Mouse (Mus musculus): ENCODE data around the gene Mrpl45.

Gene Mrpl45

DNA sequence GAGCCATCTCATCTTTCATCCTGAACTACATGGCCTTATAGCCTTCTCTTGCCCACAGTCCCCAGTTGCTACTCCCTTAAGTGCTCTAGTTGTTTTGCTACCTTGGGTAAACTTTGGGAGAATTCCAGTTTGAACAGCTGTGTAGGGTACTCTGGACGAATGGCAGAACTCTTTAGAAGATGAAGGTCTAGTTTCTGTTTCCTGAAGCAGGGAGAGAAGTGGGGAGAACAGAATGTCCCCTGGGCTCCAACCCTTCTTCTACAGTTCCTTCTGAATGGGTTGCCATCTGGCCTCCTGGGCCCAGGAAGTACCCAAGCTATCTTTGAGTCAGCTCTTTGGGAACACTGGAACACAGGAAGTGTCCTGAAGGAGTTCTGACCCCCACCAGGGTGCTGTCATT, 18.4 kb downstream of the Mrpl45 start:
- no peak for DNase-seq (ENCODE audit: low spot score)

DNA sequence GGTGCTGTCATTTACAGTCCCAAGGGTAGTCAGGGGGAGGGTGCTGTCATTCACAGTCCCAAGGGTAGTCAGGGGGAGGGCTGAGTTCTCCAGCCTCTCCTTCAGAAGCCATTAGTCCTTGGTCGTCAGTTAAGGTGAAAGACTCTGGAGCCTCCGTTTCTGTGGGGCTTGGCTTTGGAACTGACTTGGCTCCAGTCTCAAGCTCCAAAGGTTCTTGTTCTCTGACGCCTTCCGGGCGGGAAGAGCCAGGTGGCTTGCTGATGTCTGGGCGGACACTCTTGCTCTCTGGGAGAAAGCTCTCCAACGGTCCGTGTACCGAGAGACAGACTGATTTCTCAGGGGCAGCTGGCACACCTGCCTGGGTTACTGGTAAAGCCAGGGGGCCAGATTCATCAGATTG, 18.9 kb downstream of the Mrpl45 start:
- DNase-seq (ENCODE audit: low spot score), result no peak

DNA sequence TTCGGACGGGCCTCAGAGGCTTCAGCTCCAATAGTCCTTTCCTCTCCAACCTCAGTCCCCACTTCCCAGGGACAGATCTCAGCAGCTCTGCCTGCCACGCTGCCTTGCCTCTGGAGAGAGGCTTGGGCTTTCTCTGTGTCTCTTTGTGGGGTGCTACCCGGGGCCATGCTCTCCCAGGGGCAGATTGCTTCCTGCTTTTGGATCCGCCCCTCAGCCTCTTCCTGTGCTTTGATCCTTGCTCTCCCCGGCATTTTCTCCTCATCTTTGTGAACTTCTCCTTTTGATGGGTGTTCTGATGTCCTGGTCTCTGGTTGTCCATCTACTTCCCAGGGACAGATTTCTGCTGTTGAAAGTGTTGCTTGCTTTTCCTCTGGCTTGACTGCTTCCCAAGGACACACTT, 20.7 kb downstream of the Mrpl45 start:
- no peak for DNase-seq (ENCODE audit: low spot score)

DNA sequence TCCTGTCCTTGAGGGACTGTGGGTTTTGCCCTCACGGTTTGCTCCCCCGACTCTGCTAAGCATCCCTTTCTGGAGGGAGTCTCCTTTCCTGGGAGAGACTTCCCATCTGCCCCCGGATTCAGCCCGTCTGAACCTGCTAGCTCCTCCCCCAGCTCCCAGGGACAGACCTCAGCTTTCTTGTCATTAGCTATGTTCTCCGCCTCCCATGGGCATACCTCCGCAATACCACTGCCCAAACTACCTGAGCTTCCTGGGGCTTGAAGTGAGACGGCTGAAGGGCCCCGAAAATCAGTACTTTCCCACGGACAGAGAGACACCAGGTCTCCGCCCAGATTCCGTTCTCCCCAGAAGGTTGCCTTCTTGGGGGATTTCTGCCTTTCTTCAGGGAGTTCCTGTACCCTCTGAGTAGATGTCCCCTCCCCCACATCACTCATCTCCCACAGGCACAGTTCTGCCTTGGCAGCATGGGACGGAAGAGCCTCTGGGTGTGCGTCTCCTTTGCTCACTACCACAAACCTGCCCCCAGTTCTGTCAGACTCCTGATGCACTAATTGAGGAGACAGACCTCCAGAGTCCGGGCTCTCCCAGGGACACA, 21.3 kb downstream of the Mrpl45 start:
- DNase-seq (ENCODE audit: low spot score), result no peak

DNA sequence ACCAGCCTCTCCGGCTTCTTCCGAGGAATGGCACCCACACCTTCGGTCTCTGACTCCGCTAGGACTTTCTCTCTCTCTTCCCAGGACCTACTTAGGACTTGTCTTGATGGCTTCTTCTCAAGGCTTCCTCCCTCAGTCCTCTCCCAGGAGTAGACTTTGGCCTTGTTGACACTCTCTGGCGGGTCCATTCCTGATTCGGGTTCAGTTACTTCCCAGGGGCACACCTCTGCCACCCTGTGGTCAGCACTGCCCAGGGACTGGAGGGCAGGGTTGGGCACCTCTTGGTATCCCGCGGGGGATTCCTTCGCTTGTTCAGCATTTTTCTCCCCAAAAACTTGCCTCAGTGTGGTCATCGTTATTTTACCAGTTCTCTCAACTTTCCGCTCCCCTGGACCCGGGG, 21.8 kb downstream of the Mrpl45 start:
- no peak for DNase-seq (ENCODE audit: low spot score)

DNA sequence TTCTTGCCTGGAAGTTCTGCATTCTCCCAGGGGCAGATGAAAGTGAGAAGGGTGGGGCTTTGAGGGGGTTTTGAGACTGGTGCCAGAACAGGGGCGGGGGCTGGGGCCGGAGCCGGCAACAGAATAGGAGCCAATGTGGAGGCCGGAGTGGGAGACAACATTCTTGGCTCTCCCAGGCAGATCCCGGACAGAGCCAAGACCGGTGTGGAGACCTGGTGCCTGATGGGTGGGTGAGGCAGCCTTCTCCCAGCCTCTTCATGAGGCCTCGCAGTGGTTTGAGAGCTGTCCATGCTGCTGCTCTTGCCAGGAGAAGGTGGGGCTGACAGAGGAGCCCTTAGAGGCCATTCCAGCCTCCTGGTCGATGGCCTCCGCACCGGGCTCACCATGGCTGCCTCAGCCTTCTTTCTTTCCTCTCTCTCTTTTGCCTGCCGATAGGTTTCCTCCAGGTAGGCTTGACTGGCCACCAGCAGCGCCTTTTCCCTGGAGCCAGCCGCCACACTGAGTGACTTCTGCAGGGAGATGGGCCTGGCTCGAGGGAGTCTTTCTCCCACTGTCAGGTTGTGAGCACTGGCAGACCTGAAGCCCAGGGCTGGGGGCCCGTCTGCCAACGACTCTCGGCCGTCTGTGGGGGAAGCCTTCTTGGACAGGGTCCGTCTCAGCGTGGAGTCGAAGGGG, 22.9 kb downstream of the Mrpl45 start:
- DNase-seq (ENCODE audit: low spot score), result no peak

DNA sequence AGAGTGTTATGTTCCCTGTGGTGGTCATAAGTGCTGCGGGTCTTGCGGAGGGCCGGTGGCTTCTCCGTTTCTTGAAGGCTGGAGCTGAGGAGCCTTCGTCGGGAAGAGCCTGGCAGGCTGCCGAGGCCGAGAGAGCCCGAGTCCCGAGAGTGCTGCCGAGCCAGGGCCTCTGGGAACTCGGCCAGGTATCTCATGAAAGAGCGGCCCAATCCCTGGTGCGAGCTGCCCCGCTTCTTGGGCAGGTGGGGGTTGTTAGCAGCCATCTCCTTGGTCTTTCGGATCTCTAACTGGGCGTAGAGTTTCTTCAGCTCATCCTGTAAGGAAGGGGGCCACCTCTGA, 23.4 kb downstream of the Mrpl45 start:
- DNase-seq (ENCODE audit: low spot score), result no peak

DNA sequence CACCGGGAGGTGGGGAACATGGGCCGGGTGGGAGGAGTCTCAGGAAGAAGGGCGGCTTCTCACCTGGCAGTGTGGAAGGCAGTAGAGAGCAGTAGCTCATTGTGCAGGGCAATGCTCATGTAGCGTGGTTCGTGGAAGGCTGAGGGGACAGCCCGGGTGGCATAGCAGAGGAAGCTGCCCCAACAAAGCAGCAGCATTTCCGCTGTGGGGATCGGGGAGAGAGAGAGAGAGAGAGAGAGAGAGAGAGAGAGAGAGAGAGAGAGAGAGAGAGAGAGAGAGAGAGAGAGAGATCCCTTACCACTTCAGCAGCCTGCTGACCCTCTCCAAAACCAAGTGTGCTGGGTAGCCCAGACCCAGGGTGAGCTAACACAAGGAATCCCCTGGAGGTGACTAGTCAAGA, 27.7 kb downstream of the Mrpl45 start:
- no peak for DNase-seq (ENCODE audit: low spot score)

DNA sequence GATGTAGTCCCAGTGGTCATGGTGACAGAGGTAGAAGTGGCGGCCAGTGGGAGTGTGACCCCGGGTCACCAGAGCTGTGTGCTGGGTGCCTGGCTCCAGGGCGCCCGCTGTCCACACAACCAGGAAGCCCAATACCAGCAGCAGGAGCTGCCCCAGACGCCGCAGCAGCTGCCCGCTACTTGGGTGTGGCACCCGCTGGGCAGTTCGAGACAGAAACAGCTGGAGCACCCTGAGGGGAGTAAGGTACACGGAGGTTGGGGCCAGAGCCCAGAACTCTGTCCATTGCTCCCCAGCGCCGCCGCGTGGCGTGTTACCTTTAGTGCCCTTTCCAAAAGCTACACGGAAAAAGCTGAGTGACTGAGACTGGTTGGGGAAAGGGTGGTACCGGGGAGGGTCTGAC, 28.1 kb downstream of the Mrpl45 start:
- peak; percentile 26 for DNase-seq (ENCODE audit: low spot score)

DNA sequence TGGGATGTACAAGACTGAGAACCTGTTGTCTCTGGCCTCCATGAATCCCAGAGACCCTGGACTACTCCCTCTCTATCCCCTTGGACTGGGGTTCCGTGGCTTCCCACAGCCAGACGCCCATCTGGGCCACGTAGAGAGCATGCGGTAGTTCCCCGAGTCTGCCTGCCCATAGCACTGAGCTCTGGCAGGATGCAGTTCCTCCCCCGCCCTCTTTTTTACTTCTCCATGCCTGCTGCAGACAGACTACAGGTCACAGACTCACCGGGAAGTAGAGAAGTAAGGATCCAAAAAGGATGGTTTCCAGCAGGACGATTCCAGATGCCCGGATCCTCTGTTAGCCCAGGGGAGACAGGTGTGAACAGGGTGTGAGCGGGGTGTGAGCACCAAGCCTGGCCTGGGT, 29.9 kb downstream of the Mrpl45 start:
- DNase-seq (ENCODE audit: low spot score), result no peak

DNA sequence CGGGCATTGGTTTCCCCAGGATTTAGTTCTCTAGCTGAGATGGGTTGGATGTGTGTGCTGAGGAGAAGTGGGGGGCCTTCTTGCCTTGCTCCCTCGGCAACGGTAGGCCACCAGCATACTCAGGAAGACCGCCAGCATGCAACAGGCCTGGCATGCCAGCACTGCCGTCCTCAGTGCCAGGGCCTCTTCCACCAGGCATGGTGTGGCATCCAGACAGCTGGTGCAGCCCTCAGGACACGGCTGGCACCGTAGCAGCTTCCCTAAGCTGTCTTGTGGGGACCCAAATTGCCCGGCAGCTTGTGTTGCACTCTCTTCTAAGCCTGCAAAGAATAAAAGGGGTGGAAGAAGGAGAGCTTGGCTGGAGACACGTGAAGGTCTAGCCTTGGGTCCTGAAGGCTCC, 30.9 kb downstream of the Mrpl45 start:
- DNase-seq (ENCODE audit: low spot score), result no peak

DNA sequence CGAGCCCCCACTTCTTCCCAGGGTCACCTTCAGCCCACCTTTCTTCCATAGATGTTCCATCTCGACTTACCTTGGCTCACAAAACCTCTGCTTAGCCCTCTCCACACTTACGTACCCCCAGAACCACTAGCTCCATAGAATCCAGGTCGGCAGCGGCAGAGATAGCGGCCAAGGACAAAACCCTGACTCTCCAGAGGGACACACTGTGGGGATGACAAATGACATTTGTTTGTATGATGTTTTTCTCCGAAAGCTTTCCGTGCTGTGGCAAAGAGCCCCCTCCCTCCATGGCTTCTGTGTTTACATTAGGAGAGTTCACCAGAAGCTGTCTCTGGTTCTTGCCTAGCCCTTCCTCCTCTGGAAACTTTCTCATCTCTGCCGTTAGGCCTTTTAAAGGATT, 31.8 kb downstream of the Mrpl45 start:
- no peak for DNase-seq (ENCODE audit: low spot score)

DNA sequence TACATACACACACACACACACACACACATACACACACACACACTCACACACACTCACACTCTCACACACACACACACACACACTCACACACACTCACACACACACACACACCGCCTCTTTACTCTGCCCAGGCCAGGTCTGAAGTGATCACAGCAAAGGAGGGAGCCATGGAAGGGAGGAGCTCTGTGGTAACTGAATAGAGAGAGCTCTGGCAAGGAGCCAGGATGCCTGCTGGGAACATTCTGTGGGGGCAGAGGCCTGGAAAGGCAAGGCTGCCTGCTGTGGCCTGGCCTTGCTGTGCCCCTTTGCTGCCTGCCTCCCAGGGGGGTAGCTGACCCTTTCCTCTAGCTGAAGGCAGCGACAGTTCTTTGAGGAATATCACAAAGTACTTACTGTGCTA, 34.5 kb downstream of the Mrpl45 start:
- peak; percentile 44 for DNase-seq (ENCODE audit: low spot score)

DNA sequence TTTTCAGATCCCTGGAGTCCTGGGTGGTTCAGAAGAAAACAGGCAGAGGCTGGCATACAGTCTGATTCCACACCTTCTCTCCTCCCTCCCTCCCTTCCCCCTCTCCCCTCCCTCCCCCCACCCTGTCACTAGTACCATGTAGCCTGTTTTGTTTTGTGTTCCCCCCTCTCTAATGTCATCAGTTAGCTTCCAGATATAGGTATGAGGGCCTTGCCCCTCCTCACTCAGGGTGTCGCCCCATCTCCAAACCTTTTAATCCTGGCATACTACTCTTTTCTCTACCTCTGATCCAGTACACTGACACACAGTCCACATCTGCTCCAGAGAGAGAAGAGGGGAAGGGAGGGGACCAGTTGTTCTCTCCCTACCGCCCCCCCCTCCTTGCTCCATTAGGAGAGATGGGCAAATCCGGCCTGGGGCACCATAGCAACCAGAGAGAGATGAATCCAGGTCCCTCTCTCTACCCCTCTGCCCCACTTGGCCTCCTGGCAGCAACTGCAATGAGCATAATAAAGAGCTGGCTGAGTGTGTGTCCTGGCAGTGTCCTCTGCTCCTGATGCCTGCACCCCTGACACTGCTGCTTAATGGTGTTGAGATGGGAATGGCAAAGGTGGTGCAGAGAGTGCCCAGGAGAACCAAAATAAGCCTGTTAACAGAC, 36.6 kb downstream of the Mrpl45 start, which contains the start of gene Gpr179:
Gpr179 (minus strand) TSS at position 51 of the 658 bp plus-strand sequence.
- no peak for DNase-seq (ENCODE audit: low spot score)

DNA sequence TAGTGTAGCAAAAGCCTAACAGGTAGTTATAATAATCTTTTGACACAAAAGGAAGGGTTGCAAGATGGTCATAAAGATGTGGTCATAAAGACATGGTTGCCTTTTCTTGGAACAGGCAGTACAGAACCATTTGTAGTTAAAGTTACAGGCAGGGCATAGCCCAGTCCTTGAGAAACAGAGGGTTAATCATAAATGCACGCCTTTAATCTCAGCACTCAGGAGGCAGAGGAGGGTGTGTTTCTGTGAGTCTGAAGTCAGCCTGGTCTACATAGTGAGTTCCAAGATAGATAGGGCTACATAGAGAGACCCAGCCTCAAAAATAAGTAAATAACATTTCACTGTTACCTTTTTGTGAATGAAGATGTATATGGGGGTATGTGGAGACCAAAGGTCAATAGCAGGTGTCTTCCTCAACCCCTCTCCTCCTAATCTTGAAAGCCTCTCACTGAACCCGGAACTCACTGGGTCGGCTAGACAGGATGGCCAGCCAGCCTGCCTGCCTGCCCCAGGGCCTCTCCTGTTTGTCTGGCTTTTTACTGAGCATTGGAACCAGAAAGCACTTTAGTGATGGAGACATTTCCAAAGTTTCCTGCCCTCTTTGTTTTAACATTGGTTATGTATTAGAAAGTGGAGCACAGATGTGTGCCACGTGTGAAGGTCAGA, 37.5 kb downstream of the Mrpl45 start:
- no peak for DNase-seq (ENCODE audit: low spot score)

DNA sequence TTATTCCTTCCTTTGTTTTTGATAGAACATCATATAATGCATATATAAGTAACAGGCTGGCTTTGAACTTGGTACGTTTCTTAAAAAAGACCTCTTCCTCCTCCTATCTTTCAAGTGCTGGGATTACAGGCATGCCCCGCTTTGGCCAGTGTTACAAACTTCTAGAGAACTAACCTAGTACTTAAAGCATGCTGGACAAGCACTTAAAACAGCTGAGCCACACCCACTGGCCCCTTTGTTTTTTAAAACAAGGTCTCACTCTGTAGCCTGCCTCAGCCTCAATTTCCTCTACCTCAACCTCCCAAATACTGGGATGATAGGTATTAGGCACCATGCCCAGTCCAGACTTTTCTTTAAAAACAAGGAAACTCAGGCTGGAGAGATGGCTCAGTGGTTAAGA, 39.1 kb downstream of the Mrpl45 start:
- no peak for DNase-seq (ENCODE audit: low spot score)

DNA sequence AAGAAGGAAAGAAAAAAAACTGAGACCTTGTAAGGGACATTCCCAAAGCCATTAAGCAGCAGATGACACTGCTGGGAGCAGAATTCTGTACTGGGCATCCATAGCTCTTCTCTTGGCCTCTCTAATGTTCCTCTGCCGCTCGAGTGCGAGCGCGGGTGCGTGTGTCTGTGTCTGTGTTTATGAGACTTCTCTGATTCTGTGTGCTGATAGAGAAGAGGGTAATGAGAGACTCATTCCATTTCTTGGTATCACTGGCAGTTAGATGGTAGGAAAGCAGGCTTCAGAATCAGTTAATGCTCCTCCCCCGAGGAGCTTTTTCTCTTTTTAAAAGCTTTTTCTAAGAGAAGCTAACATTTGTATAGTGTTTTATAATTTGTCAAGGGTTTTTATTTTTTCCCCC, 39.7 kb downstream of the Mrpl45 start:
- DNase-seq (ENCODE audit: low spot score), result no peak

DNA sequence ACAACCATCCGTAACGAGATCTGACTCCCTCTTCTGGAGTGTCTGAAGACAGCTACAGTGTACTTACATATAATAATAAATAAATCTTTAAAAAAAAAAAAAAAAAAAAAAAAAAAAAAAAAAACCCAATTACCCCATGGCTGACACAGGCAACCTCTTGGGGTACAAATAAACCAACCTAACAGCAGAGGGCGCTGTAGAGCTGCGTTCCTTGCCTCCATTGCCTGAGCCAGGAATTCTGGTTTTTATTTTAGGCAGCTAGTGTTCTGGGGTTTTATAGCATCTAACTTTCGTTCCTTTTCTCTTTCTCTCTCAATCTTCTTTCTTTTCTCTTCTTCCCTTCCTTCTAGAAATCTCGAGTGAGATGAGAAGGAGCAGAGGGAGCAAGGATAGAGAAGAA, 42.1 kb downstream of the Mrpl45 start:
- peak; percentile 87 for DNase-seq (ENCODE audit: low spot score)

DNA sequence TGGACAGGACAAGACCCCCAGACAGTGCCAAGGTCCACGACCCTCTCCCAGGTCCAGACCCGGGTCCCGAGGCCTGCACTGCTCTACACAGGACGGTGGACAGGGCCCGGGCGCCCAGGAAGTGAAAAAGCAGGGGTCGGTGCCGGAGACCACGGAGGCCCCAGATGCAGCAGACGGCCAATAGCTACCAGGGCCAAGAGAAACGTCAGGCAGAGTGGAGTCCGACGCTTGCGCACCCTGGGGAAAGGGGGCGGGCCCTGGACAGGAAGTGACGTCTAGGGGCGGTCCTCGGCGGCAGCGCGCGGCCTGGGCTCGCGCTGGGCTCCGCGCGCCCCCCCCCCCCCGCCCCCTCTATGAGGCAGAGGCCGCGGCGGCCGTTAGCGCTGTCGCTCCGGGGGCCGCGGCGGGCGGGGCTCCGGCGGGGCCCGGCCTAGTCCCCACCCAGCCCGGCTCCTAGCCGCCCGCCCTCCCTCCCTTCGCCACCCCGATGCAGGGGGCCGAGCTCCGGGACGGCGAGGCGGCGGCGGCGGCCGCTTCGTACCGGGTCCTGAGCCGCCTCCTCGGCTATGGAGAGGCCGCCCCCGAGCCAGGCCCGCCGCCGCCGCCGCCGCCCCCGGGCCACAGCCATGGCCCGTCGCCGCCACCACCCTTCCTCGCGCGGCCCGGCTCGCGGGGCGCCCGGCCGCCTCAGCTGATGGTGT, 46.6 kb downstream of the Mrpl45 start, which contains the start of gene Socs7:
Socs7 (plus strand) TSS at position 604 of the 701 bp plus-strand sequence.
- peak; percentile 92 for DNase-seq (ENCODE audit: low spot score)

DNA sequence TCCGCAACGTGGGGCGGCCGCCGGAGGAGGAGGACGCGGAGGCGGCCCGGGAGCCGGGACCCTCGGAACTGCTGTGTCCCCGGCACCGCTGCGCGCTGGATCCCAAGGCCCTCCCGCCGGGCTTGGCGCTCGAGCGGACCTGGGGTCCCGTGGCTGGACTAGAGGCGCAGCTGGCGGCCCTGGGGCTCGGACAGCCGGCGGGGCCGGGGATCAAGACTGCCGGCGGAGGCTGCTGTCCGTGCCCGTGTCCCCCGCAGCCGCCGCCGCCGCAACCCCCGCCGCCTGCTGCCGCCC, 47.1 kb downstream of the Mrpl45 start:
- no peak for DNase-seq (ENCODE audit: low spot score)

DNA sequence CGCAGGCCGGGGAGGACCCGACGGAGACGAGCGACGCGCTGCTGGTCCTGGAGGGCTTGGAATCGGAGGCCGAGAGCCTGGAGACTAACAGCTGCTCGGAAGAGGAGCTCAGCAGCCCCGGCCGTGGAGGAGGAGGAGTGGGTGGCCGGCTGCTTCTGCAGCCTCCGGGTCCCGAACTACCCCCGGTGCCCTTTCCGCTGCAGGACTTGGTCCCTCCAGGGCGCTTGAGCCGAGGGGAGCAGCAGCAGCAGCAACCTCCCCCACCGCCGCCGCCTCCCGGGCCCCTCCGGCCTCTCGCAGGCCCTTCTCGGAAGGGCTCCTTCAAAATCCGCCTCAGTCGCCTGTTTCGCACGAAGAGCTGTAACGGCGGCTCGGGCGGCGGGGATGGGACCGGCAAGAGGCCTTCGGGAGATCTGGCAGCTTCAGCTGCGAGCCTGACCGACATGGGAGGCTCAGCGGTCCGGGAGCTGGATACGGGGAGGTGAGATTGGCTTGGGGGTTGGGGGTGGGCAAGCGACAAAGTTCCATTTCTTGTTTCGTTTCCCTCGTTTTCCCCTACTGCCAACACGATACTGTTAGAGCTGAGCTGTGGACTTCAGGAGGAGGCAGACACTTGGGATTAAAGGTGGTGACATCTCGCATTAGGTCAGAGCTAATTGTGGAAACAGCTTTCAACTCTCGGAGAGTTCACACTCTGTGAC, 47.6 kb downstream of the Mrpl45 start:
- DNase-seq (ENCODE audit: low spot score), result peak; percentile 53

DNA sequence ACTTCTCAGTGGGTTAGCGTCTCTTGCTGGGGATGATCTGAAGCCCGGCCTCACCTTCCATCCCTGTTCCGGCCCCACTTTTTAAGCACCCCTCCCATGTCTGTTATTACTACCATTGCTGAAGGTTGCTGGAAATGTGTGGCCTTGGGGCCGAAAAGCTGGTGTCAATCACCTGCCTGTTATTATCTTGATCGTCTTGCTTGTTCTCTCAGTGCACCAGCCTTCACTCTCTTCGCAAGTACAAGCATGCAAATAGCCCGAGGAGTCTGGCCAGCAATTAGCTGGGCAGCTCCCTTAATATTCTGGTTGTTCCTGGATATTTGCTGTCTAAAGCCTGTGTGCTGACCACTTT, 48.1 kb downstream of the Mrpl45 start:
- peak; percentile 33 for DNase-seq (ENCODE audit: low spot score)

Data from embryo, embryonic 10.5 days (tissue).